Mouse (Mus musculus) monocyte, adult 2 months (primary cell): ENCODE measurements around the gene Strap.

Experiments
- DNase-seq, 2 experiments: peaks; one replicate each; pipeline ENCODE4 v3.0.0; 2022; ENCODE audit warnings: low spot score in 2 of 2, low read depth in 1 of 2

The Strap gene

GRCm38 (mm10) chr6:137722220-137722931, 12.5 kb upstream of the Strap start:
- no peak for DNase-seq

- DNase-seq = no peak
Measured at GRCm38 (mm10) chr6:137723898-137724297, 11.0 kb upstream of the Strap start.

- no peak for DNase-seq
Measured at GRCm38 (mm10) chr6:137734460-137734845, 425 bp upstream of the Strap start.

GRCm38 (mm10) chr6:137735671-137736238, 877 bp downstream of the Strap start:
- DNase-seq = no peak

GRCm38 (mm10) chr6:137740972-137741371, 6.1 kb downstream of the Strap start:
- DNase-seq = no peak

GRCm38 (mm10) chr6:137744700-137745099, 9.8 kb downstream of the Strap start:
- no peak for DNase-seq

- DNase-seq = no peak
Measured at GRCm38 (mm10) chr6:137747174-137747928, 12.5 kb downstream of the Strap start.

- DNase-seq = no peak
Measured at GRCm38 (mm10) chr6:137751551-137752274, 16.8 kb downstream of the Strap start.

- no peak for DNase-seq
Measured at GRCm38 (mm10) chr6:137752275-137752655, 17.4 kb downstream of the Strap start.

GRCm38 (mm10) chr6:137754056-137754856, 19.4 kb downstream of the Strap start, which contains the start of gene Dera:
Dera (plus strand) TSS chr6:137754546.
- DNase-seq = peak; percentile 55 to 76

GRCm38 (mm10) chr6:137754857-137755232, 20.0 kb downstream of the Strap start:
- DNase-seq = no peak

GRCm38 (mm10) chr6:137756310-137756709, 21.4 kb downstream of the Strap start:
- no peak for DNase-seq

GRCm38 (mm10) chr6:137757891-137758290, 23.0 kb downstream of the Strap start:
- no peak for DNase-seq

- no peak for DNase-seq
Measured at GRCm38 (mm10) chr6:137759681-137760080, 24.8 kb downstream of the Strap start.

- DNase-seq = no peak
Measured at GRCm38 (mm10) chr6:137760966-137761365, 26.1 kb downstream of the Strap start.

GRCm38 (mm10) chr6:137764572-137765210, 29.8 kb downstream of the Strap start:
- no peak for DNase-seq

- no peak for DNase-seq
Measured at GRCm38 (mm10) chr6:137766177-137766576, 31.3 kb downstream of the Strap start.

- no peak for DNase-seq
Measured at GRCm38 (mm10) chr6:137771621-137772250, 36.9 kb downstream of the Strap start.

- DNase-seq = no peak
Measured at GRCm38 (mm10) chr6:137772918-137773636, 38.2 kb downstream of the Strap start.
